Mouse (Mus musculus): ENCODE measurements at regions not wholly inside any gene's neighbourhood (a gene's known extent, or its start where the extent isn't known, plus 50 kb on each side); places are given as distances from the start of the nearest gene placed in this dataset.

DNA sequence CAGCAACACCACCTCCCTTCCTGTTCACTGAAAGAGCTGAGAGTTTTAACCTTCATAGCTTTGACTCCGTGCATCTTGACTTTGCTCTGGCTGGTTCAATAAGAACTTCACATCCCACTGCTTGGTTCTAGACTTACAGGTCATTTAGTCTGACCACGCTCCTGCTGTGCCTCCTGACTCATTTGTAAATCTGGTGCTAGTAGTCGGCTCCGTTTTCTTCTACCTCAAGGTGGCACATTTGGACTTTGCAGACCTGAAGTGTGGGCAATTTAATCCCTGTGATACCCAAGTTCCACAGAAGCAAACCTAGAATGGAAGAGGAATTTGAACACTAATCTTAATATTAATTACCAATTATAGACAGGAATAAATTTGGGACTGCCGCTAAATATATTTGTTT lies 497.9 kb downstream of the Epm2a start:
- TF ChIP-seq CTCF (IDR thresholded peaks at IDR 0.05; ENCODE audit: low read depth, low read length) (no peak), POLR2AphosphoS5 (IDR thresholded peaks at IDR 0.05; ENCODE audit: insufficient replicate concordance, low read depth, low read length) (no peak), TAL1 (conservative IDR thresholded peaks at IDR 0.05; ENCODE audit: low read depth, low read length) (no peak), GATA1 (IDR thresholded peaks at IDR 0.05; ENCODE audit: borderline replicate concordance, low read length) (no peak)

Measured in G1E (cell line).